Mouse (Mus musculus) lung, embryonic 14.5 days (tissue): ENCODE measurements around the gene Ngfr. TPM values are rescaled to one million over a fixed set of nuclear protein-coding genes. Genes with fewer than 3 reads are reported as not detected.

Experiments
- ATAC-seq: fragments of 200-750 bp; cut with Nextera tagmentation; 2 replicates; pipeline ENCODE4 v1.8.0; 2017; ENCODE audit warnings: mild to moderate bottlenecking, moderate TSS enrichment, moderate library complexity; ENCODE audit not compliant: insufficient read depth
- DNase-seq: peaks from one replicate; pipeline ENCODE4 v3.0.0-alpha.2; 2015
- H3K27ac ChIP-seq: fragments of 300-500 bp; sonication (generic); 2 replicates; pipeline ENCODE4 v1.5.1; 2014; ENCODE audit warnings: low read depth, mild to moderate bottlenecking, moderate library complexity
- H3K27me3 ChIP-seq: fragments of 300-500 bp; sonication (generic); 2 replicates; pipeline ENCODE4 v1.6.1; 2014; ENCODE audit warnings: low read length, control low read depth; ENCODE audit not compliant: insufficient read depth
- H3K36me3 ChIP-seq: fragments of 300-500 bp; sonication (generic); 2 replicates; pipeline ENCODE4 v1.6.1; 2014; ENCODE audit warnings: control low read depth; ENCODE audit not compliant: insufficient read depth
- H3K4me1 ChIP-seq: fragments of 300-500 bp; sonication (generic); 2 replicates; pipeline ENCODE4 v1.6.1; 2014; ENCODE audit warnings: antibody characterized with exemption, control low read depth; ENCODE audit not compliant: insufficient read depth
- H3K4me2 ChIP-seq: fragments of 300-500 bp; sonication (generic); 2 replicates; pipeline ENCODE4 v1.6.1; 2014; ENCODE audit warnings: mild to moderate bottlenecking
- H3K4me3 ChIP-seq: fragments of 300-500 bp; sonication (generic); 2 replicates; pipeline ENCODE4 v1.5.1; 2014; ENCODE audit warnings: low read depth, low read length
- H3K9ac ChIP-seq: fragments of 300-500 bp; sonication (generic); 2 replicates; pipeline ENCODE4 v1.6.1; 2014
- H3K9me3 ChIP-seq: fragments of 300-500 bp; sonication (generic); 2 replicates; pipeline ENCODE4 v1.6.1; 2016; ENCODE audit warnings: low read depth, low read length, control low read depth
- CTCF ChIP-seq: IDR thresholded peaks from 2 replicates; pipeline ENCODE4 v1.5.1; 2016; ENCODE audit warnings: antibody characterized with exemption, low read depth
- WGBS: fragments of 180-500 bp; shearing (Covaris S2); extraction: QIAGEN DNeasy Blood & Tissue Kit; methylation state at CpG from one replicate; pipeline ENCODE4 v1.1.7; 2014; 5-methylcytosine and 5-hydroxymethylcytosine counted together
- polyA plus RNA-seq: library from polyadenylated mRNA; unstranded; fragments of >200 nt; fragmentation: Nextera tagmentation; extraction: Ambion mirVana; gene quantifications from 2 replicates; pipeline ENCODE4 v1.2.1, GENCODE M21; 2014

The Ngfr gene
- polyA plus RNA-seq, 1 experiment from 2014 or later, result 5.9 TPM

- WGBS, result 38% methylated on average over 9 of the region's 9 CpGs
- no peak overlapping the region for H3K4me3 ChIP-seq
- H3K9me3 ChIP-seq, result no peaks in the 10 kb centered on the region
- H3K27ac ChIP-seq, result no peak overlapping the region
- H3K9ac ChIP-seq, result no peak overlapping the region
- no peak for DNase-seq
- no peak for TF ChIP-seq CTCF
- peaks cover 19% of the 10 kb centered on the region; the same call in 1 of the 2 replicates for H3K4me1 ChIP-seq
- no peak for ATAC-seq
- no peaks in the 10 kb centered on the region for H3K27me3 ChIP-seq
- no peaks in the 10 kb centered on the region for H3K36me3 ChIP-seq
- H3K4me2 ChIP-seq, result no peak overlapping the region
These were observed 34.1 kb upstream of the Ngfr start for GRCm38 (mm10) chr11:95621541-95622130.

- Histone ChIP-seq H3K36me3 (no peaks in the 10 kb centered on the region), H3K9ac (no peak overlapping the region), H3K27ac (no peak overlapping the region), H3K9me3 (no peaks in the 10 kb centered on the region), H3K4me2 (no peak overlapping the region), H3K4me1 (peaks cover 19% of the 10 kb centered on the region; the same call in 1 of the 2 replicates), H3K4me3 (no peak overlapping the region), H3K27me3 (no peaks in the 10 kb centered on the region)
- 34% methylated on average over 4 of the region's 4 CpGs for WGBS
- peak; percentile 37; the same call in 1 of the 2 replicates for ATAC-seq
- peak; percentile 50 for DNase-seq
- no peak for TF ChIP-seq CTCF
These were observed 33.5 kb upstream of the Ngfr start for GRCm38 (mm10) chr11:95621010-95621409.

GRCm38 (mm10) chr11:95619886-95620444 is 32.4 kb upstream of the Ngfr start:
- Histone ChIP-seq H3K36me3 (no peaks in the 10 kb centered on the region), H3K9ac (no peak overlapping the region), H3K27ac (no peak overlapping the region), H3K4me2 (no peak overlapping the region), H3K27me3 (no peaks in the 10 kb centered on the region), H3K9me3 (no peaks in the 10 kb centered on the region), H3K4me1 (peaks cover 19% of the 10 kb centered on the region; the same call in 1 of the 2 replicates), H3K4me3 (no peak overlapping the region)
- DNase-seq (no peak), ATAC-seq (no peak)
- TF ChIP-seq CTCF, result no peak
- WGBS, result 85% methylated on average over 5 of the region's 5 CpGs

- no peaks in the 10 kb centered on the region for H3K9me3 ChIP-seq
- H3K27me3 ChIP-seq, result no peaks in the 10 kb centered on the region
- no peak for ATAC-seq
- no peak overlapping the region for H3K4me3 ChIP-seq
- WGBS, result 64% methylated on average over 3 of the region's 3 CpGs
- H3K4me1 ChIP-seq, result peaks cover 19% of the 10 kb centered on the region; the same call in 1 of the 2 replicates
- H3K36me3 ChIP-seq, result no peaks in the 10 kb centered on the region
- H3K4me2 ChIP-seq, result no peak overlapping the region
- DNase-seq, result no peak
- no peak overlapping the region for H3K9ac ChIP-seq
- no peak for TF ChIP-seq CTCF
- H3K27ac ChIP-seq, result no peak overlapping the region
These were observed 31.5 kb upstream of the Ngfr start for GRCm38 (mm10) chr11:95619081-95619480.

GRCm38 (mm10) chr11:95617785-95618465 is 30.4 kb upstream of the Ngfr start:
- no peaks in the 10 kb centered on the region for H3K36me3 ChIP-seq
- ATAC-seq, result 0 out of 2 replicates have a peak, but pooled peaks have one; percentile 13
- WGBS, result 39% methylated on average over 19 of the region's 19 CpGs
- no peak for TF ChIP-seq CTCF
- H3K4me1 ChIP-seq, result peaks cover 19% of the 10 kb centered on the region; the same call in 1 of the 2 replicates
- no peaks in the 10 kb centered on the region for H3K27me3 ChIP-seq
- H3K4me2 ChIP-seq, result no peak overlapping the region; the same call in 1 of the 2 replicates
- H3K4me3 ChIP-seq, result no peak overlapping the region
- DNase-seq, result peak; percentile 70
- no peak overlapping the region for H3K27ac ChIP-seq
- H3K9ac ChIP-seq, result no peak overlapping the region
- no peaks in the 10 kb centered on the region for H3K9me3 ChIP-seq

GRCm38 (mm10) chr11:95614739-95615138 is 27.2 kb upstream of the Ngfr start:
- H3K4me2 ChIP-seq, result no peak overlapping the region
- no peaks in the 10 kb centered on the region for H3K9me3 ChIP-seq
- 83% methylated on average over 8 of the region's 8 CpGs for WGBS
- no peak overlapping the region for H3K27ac ChIP-seq
- ATAC-seq (no peak), DNase-seq (no peak)
- no peak overlapping the region for H3K4me3 ChIP-seq
- H3K9ac ChIP-seq, result no peak overlapping the region
- H3K4me1 ChIP-seq, result peaks cover 14% of the 10 kb centered on the region
- no peaks in the 10 kb centered on the region for H3K36me3 ChIP-seq
- 0 out of 2 replicates have a peak, but pooled peaks cover 3% of the 10 kb centered on the region for H3K27me3 ChIP-seq
- TF ChIP-seq CTCF, result no peak

GRCm38 (mm10) chr11:95611283-95611682 is 23.7 kb upstream of the Ngfr start:
- TF ChIP-seq CTCF, result no peak
- peak overlapping the region; percentile 81 for H3K27ac ChIP-seq

More at GRCm38 (mm10) chr11:95611283-95611682, 23.7 kb upstream of the Ngfr start:
- ATAC-seq, result no peak
- 0 out of 2 replicates have a peak, but pooled peaks cover 3% of the 10 kb centered on the region for H3K27me3 ChIP-seq
- no peak overlapping the region for H3K4me3 ChIP-seq
- H3K9me3 ChIP-seq, result no peaks in the 10 kb centered on the region
- H3K4me1 ChIP-seq, result peaks cover 11% of the 10 kb centered on the region; the same call in 1 of the 2 replicates
- WGBS, result 22% methylated on average over 4 of the region's 4 CpGs
- no peak for DNase-seq
- H3K4me2 ChIP-seq, result peak overlapping the region; percentile 51
- H3K9ac ChIP-seq, result no peak overlapping the region
- no peaks in the 10 kb centered on the region for H3K36me3 ChIP-seq
